Comparison of ENCODE assay signal across 9 mouse cellular contexts in genomic region chr1:132733873-132734447, GRCm38 (mm10). TPM values are rescaled to one million over a fixed set of nuclear protein-coding genes. Genes with fewer than 3 reads are reported as not detected.
DNase-seq lines count a peak whose midpoint lies in the region; ATAC-seq lines count a peak whose summit lies in the region.
"Had no signal": no experiment of that assay in that cellular context is flagged by ENCODE, and none has a peak within 500 bp of the region (broad histone marks: within the 10 kb centered on the region; RNA-seq: fewer than 3 reads in every experiment).

No protein-coding gene starts in this region.

- DNase-seq in heart, postnatal 10 days = peak; percentile 15 to 47
- DNase-seq in heart, adult 8-10 months (ENCODE audit: low spot score) = no peak
- peak; percentile 18 for DNase-seq in ovary, postnatal 14 days (ENCODE audit: low spot score)
- no peak for DNase-seq in ovary, adult 18-20 months (ENCODE audit: low spot score)
- DNase-seq in adipocyte (ENCODE audit: low spot score) = peak; percentile 18
- DNase-seq in gastrocnemius, postnatal 14 days = no peak
- DNase-seq: left cerebral cortex, postnatal 4 days had no signal

- intact Hi-C loops in heart, postnatal 10 days (cut with DNase I) = no loop called here
- intact Hi-C loops in gastrocnemius, postnatal 14 days (cut with DNase I; ENCODE audit: low total_unique reads) = no loop called here

- ATAC-seq in megakaryocyte progenitor cell, adult 5-6 weeks (replicated peaks; ENCODE audit: poor library complexity) = peak; percentile 66
- no peak for ATAC-seq in erythroblast, adult 5-6 weeks (replicated peaks; ENCODE audit: low FRiP score, poor library complexity, severe bottlenecking)

RNA-seq across cellular contexts. Expression of gene Nfasc, which starts 7.6 kb away (rescaled TPM):
- total RNA-seq in heart, postnatal 10 days (2021) = under 1 TPM; 0.26 to 0.35 TPM
- total RNA-seq in heart, adult 8-10 months (2022) = under 1 TPM; 0.24 to 0.88 (median 0.35) TPM
- not detected in 2 replicates for total RNA-seq in megakaryocyte progenitor cell, adult 5-6 weeks (2015)
- total RNA-seq in megakaryocyte progenitor cell, adult 5-6 weeks (2017) = not detected in 2 replicates
- total RNA-seq in gastrocnemius, postnatal 14 days (2021) = 1 to 10 TPM in 1 of 2 experiments, under 1 TPM in 1; 0.64 to 2.4 TPM
- total RNA-seq in erythroblast, adult 5-6 weeks (2015; ENCODE audit: low replicate concordance) = not detected in 2 replicates
- total RNA-seq in erythroblast, adult 5-6 weeks (2017; ENCODE audit: low replicate concordance) = 0.28 TPM in 1 of 2 replicates, not detected in the other

Comparison
In these comparisons a context has a peak if more than half of its experiments do, and no peak if none do; other contexts are left out.
1. DNase-seq: peak in heart, postnatal 10 days (2 of 2), ovary, postnatal 14 days (single experiment) and adipocyte (single experiment); none in heart, adult 8-10 months (single experiment), ovary, adult 18-20 months (single experiment) and gastrocnemius, postnatal 14 days (single experiment).